Mouse (Mus musculus): ENCODE measurements around the gene Garem2.
"Not testable (repeated sequence)": the region's sequence is repeated elsewhere in the genome, so short reads cannot be mapped to it uniquely, and the experiment has no call there.

The Garem2 gene

DNA sequence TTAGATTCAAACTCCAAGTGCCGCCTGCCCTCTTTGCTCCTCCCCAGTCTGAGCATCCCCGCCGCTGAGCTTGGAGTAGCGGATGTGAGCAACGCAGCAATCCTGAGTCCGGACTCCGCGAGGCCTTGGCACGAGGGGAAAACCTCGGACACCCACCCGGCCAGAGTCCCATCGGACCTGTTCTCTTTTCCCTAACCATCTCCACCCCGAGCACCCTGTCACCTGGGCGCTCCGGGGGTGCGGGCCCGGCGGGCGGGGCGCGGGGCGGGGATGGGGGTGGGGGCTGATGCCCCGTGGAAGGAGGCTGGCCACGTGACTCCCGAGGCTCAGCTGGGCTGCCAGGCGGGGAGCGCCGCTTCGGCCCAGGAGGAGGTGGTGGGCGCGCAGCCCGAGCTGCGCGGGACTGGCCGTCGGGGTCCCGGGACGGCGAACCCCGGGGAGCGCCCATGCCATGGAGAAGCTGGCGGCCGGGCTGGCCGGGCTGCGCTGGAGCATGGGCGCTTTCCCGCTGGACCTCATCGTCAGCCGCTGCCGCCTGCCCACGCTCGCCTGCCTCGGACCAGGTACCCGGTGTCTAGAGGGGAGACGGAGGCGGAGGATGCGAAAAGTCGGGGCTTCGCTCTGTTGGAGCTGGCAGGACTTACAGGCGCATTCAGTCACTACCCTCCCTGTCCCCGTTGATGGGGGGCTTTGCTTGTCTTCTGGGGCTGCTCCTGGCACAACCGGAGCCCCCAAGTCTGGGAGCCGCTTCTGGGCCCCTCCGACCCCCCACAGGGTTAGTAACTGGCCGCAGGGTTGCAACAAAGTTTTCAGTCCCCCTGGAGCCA is at the start of gene Garem2:
Garem2 (plus strand) TSS at position 321 of the 827 bp plus-strand sequence.
- DNase-seq (ENCODE audit: low spot score in 2 of 2), result peak in 1 of 2 experiments; percentile 16

DNA sequence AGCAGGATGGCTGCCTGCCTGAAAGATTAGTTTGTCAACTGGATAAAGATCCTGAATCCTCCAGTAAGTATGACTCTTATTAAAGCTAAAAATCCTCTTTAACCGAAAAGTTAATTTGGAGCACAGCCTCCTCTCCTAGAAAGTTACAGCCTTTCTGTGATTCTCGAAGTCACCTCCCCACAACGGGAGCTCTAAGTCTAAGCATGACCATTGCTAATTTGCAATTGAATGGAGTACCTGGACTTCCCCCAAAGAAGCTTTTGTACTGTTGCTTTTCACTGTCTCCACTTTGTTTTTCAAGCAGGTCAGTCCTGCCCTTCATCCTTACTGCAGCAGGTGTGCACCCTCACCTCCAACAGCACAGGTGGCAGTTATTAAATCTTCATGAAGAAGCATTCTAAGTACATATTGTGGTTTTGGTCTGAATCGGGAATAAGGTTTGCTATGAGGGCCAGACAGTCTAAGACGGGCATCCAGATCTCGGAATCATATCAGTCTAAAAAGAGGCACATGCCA is 46.7 kb upstream of the Garem2 start:
- no peak for DNase-seq (ENCODE audit: low spot score in 2 of 2)

DNA sequence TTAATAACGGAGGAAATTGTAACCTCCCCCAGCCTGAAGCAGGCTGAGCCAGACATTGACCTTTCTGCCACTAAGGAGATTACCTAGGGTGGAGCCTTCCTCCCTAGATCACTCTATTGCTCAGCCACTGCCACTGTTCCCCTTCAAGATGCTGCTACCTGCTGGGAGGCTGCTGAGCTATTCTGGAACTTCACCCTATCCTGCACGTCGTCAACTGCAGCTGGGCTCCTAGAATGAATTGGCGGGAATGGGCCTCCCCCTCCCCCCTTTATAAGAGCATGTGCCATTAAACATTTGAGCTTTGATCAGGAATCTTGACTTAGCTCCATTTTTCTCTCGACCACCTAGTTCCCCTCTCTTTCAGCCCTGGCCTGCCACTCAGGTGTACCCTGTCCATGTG is 45.4 kb upstream of the Garem2 start:
- DNase-seq (ENCODE audit: low spot score in 2 of 2), result not testable (repeated sequence)

DNA sequence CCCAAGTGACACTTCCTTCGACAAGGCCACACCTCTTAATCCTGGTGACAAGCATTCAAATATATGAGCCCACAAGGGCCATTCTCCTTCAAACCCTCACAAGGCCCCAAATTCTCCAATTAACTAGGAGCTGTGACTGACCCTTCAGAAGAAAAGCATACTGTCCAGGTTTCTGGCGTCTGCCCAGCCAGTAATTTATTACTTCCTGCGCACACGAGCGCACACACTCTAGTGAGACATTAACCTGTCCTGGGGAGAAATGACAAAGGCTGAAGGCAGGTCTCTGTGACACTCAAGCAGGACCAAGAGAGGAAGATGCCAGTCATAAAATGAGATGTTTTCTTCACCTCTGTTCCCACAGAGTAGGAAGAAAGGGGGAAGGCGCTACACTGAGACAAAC is 37.2 kb upstream of the Garem2 start:
- DNase-seq (ENCODE audit: low spot score in 2 of 2), result no peak

DNA sequence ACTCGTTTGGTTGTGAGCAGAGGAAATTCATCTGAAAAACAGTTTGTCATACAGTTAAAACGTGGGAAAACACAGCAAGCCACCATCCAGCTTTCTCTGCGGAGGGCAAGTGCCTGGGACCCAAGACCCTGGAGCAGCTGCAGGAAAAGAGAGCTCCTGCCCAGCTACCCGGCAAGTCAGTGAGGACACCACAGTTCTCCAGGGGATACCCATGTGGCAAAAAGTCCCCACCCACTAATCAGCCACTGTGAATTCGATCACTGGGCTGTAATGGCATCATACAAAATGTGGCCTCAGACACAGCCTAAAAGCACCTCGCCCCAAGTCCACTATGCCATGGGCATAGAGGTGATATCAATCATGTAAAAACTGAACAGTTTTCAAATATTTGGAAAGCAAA is 33.3 kb upstream of the Garem2 start:
- DNase-seq (ENCODE audit: low spot score in 2 of 2), result no peak

DNA sequence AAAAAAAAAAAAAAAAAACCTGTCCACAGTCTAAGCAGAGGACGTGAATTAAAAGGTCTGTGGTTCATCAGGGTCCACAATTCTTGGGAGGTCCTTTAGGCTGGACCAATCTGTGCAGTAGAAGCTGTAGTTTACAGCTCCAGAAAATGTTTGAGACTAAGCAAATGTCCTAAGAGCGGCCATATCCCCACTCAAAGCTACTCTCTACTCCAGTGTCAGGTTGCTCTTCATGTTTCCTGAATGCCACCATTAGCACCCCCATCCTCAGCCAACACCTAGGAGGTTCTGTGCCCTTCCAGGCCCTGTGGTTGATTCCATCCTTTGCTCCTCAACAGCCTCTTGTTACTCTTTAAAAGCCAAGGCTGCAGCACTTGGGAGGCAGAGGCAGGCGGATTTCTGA is 32.6 kb upstream of the Garem2 start:
- DNase-seq (ENCODE audit: low spot score in 2 of 2), result peak in 1 of 2 experiments; percentile 20

DNA sequence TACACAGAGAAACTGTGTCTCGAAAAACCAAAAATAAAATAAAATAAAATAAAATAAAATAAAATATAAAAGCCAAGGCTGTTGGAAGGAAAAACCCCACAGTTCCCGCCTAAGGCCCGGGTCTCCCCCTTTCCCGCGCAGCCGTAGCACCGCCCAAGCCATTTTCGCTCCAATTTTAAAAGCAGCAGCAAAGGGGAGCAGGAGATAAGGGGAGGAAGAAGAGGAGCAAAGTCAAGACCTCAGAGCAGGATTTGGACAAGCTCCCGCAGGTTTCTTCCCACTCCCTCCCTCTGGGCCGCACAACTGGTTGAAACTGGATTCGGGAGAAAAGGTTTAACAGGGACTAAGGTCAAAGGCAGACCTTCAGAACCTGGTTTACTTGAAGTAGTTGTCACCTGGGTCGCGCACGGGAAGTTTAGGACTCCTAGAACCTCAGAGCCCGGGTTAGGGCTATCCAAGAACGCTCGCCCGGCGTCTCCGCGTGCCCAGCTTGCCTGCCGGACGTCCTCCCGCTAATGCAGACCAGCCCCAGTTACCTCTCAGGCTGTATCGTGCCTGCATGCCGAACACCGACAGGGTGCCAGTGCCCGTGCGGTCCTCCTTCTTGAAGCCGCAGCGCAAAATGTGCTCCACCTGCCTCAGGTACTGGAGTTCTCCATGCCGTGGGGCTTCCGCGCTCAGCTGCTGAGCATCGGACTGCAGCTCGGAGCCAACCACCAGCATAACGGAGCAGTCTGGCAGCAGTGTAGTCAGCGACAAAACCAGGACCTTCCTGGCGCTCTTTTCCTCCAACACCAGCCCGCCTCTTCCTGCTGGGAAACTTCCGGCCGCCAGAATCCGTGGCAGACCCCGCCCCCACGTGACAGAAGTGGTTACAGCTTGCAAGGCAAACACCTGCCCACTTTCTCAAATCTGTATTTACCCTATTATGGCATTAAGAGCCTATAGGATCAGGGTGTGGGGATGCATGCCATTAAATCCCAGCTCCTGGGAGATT is 31.8 kb upstream of the Garem2 start, which contains the start of gene Tyms:
Tyms (minus strand) TSS at position 793 of the 997 bp plus-strand sequence.
- DNase-seq (ENCODE audit: low spot score in 2 of 2), result peak; percentile 64 to 87

DNA sequence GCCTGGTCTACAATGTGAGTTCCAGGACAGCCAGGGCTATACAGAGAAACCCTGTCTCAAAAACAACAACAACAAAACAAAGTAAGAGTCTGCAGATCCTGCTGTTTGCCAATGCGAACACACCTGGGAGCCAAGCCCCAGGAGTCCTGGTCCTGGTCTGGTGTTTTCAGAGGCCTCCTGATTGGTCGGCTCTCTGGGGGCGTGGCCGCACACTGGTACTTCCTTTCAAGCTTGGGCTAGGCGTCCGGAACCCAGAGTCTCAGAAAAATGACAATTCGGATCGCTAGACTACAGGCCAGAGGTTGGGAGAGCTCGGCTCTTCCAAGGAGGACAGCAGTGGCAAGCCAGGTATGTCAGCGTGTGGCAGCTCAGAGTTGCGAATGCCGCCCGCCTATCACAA is 12.3 kb upstream of the Garem2 start:
- no peak for DNase-seq (ENCODE audit: low spot score in 2 of 2)

DNA sequence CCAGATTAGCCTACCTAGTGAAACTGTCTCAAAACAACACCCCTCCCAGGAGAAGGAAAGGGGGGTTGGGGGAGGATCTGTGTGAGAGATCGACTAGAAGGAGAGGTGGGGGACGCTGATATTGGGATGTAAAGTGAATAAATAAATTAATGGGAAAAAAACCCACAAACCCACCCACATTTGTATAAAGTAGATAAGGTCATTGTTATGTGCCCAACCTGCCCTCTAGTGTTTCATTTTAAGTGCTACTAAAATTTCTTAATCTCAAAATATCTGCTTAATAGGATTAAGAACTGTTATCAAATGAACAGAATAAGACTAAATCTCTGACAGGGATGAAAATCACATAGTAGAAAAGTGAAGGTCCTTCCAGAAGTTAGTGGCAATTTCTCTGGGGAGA is 10.6 kb upstream of the Garem2 start:
- DNase-seq (ENCODE audit: low spot score in 2 of 2), result no peak

DNA sequence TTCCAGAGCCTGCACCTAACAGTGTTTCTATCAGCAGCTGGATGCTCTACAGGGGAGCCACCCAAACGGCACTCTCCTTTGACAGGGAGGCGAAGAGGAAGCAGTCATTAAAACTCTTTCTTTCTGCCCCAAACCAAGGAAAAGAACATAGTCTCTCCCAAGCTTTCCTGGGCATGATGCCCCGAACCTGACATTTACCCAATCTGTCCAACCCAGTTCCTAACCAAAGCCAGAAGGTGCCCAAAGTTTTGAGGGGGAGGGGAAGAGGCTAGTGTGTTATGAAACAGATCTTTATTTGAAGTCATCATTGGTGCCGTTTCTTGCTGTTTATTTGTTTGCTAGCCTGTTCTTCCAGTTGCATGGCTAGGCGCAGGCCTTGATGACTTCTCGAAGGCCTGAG is 9.2 kb upstream of the Garem2 start:
- DNase-seq (ENCODE audit: low spot score in 2 of 2), result no peak

DNA sequence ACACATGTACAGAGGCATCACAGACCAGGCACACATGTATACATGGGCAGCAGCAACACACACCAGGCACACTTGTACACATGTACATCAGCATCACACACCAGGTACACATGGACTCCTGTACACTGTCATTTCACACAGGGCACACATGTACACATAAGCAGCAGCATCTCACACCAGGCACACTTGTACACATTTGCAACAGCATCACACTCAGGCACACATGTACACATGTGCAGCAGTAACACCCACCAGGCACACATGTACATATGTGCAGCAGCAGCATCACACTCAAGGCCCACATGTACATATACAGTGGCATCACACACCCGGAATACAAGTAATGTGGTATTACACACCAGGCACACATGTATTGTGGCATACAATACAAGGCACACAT is 6.7 kb upstream of the Garem2 start:
- DNase-seq (ENCODE audit: low spot score in 2 of 2), result no peak

DNA sequence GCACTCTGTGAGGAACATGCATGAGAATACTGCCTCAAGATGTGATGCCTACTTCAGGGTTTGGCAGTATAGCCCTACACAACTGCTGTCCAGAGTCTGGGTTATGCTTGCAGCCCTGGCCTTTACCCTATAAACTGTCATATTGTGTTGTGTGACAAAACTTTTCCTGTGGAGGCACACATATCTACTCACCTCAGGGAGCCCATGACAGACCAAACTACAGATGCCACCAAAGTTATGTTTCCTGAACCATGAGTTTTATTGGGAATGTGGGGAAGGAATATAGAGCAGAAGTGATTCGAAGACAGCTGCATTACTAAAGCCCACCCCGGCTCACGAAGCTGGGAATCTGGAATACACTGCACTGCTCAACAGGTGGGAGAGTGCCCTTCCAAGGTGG is 1.6 kb upstream of the Garem2 start:
- DNase-seq (ENCODE audit: low spot score in 2 of 2), result no peak

DNA sequence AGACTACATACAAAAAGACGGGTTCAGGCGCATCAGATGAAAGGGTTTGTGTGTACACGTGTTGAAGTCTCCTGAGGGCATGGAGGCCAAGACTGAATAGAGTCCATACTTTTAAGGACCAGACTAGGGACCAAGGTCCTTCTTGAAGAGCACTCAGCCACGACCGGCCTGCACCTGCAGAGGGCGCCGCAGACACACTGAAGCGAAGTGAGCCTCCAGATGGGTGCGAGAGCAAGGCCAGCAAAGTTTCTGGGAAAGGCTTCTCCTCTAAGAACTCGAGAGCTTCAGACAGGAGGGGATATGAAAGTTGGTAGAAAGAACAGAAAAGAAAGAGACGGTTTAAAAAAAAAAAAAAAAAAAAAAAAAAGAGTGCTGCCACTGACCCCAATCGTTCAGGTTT is 622 bp upstream of the Garem2 start:
- peak in 1 of 2 experiments; percentile 58 for DNase-seq (ENCODE audit: low spot score in 2 of 2)

DNA sequence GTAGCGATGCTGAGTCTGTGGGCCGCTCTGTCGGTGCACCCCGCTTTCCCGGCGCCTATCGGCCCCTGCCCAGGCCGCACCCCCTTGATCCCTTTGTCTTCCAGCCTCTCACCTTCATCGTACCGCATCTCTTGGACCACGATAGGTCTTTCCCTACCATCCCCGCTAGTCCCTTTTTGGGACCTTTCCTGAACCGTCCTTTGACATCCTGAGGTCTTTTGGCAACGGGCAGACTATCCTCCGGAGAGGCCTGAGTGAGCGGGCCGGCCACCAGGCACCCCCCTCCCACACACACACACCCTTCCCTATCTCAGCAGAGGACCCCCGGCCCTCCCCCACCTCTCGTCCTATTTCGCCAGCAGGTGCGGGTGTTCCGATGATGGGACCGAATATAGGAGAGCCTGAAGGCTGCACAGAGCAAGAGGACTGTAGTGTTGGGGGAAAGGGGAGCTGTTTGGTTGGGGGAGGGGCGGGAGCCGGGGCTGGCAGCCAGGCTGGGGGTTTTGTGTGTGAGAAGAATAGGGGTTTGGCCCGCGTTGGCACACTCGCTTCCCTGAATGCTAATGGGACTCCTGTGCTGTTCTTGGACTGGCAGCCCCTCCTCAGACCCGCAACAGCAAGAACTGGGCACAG is 823 bp downstream of the Garem2 start, which contains the start of gene 3110082J24Rik:
3110082J24Rik (minus strand) TSS at position 419 of the 633 bp plus-strand sequence.
- peak in 1 of 2 experiments; percentile 10 for DNase-seq (ENCODE audit: low spot score in 2 of 2)

DNA sequence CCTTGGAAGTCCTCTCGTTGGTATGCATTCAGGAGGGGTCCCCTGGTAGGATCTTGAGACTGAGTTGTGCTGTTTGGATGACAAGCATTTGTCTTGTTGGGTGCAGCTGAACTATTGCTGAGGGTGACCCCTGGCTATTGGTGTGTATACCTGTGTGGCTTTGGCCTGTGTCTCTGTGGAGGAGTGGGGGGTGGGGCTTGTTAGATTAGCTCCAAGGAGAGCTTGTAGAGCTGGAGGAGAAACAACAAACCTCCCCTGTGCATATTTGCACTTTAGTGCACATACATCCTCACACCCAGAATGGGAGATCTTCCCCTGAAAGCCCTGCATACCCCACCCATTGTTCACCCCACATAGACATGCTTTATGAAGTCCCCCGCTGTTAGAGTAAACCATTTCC is 1.8 kb downstream of the Garem2 start:
- DNase-seq (ENCODE audit: low spot score in 2 of 2), result peak in 1 of 2 experiments; percentile 7

DNA sequence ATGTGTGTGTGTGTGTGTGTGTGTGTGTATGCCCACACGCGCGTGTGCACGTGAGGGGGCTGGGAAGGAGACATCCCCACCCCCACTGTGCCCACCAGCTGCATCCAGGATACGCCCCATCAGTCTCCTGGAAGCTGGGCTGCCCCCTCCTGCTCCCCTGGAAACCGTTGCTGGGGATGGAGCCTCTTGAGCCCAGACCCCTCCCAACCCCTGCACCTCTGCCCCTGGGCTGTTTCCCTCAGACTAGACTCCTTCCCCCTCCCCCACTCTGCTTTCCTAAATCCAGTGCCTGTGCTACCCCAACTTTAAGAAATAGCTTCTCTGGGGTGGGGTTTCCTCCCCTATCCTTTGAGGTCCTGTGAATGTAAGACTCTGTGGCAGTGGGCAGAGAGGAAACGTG is 2.2 kb downstream of the Garem2 start:
- DNase-seq (ENCODE audit: low spot score in 2 of 2), result peak in 1 of 2 experiments; percentile 5

DNA sequence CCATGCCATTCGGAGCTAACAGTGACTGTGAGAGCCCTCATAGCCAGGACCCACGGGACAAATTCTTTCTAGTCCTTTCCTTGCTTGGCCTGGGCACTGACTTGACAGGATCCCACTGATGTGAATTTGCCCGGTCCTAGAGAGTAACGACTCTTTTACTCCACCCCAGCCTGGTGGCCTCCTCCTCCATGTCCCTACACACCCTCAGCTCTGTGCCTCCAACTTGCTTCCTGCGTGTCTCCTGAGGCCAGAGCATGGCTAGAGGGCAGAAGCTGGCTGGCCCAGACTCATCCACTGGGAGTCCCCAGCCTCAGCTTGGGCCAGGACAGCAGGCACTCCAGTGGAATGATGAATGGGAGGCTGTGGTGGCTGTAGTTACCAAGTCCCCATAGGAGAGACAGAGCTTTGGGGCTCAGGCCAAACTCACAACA is 2.7 kb downstream of the Garem2 start:
- no peak for DNase-seq (ENCODE audit: low spot score in 2 of 2)

DNA sequence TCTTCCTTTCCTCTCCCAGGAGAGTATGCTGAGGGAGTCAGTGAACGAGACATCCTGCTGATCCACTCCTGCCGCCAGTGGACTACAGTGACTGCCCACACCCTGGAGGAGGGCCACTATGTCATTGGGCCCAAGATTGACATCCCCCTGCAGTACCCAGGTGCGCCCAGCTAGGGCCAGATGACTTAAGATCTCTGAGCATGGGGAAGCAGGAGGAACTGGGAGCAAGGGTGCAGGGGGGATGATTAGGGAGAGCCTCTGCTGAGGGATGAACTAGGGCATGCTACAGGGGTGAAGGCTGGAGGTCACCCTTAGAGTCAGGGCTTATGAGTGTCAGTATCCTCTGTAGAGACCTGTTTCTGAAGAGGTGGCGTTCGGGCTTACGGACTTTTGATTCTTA is 3.3 kb downstream of the Garem2 start:
- DNase-seq (ENCODE audit: low spot score in 2 of 2), result no peak

DNA sequence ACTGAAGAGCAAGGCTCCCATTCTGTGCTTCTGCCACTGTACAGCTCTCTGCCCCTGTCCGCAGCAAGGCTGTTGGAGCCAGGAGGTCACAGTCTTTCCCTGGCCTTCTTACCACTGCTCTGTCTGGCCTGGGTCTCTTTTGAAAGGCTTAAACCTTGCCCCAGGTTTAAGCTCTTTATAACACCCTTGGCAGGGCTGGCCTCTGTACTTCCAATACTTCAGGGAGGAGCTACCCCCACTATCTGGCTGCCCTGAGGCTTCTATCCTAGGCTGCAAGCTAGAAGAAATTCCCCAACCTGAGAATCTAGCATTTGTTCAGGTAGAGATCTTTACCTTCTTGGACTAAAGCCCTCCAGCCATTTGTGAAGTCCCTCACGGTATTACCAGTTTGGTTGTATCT is 4.9 kb downstream of the Garem2 start:
- no peak for DNase-seq (ENCODE audit: low spot score in 2 of 2)

DNA sequence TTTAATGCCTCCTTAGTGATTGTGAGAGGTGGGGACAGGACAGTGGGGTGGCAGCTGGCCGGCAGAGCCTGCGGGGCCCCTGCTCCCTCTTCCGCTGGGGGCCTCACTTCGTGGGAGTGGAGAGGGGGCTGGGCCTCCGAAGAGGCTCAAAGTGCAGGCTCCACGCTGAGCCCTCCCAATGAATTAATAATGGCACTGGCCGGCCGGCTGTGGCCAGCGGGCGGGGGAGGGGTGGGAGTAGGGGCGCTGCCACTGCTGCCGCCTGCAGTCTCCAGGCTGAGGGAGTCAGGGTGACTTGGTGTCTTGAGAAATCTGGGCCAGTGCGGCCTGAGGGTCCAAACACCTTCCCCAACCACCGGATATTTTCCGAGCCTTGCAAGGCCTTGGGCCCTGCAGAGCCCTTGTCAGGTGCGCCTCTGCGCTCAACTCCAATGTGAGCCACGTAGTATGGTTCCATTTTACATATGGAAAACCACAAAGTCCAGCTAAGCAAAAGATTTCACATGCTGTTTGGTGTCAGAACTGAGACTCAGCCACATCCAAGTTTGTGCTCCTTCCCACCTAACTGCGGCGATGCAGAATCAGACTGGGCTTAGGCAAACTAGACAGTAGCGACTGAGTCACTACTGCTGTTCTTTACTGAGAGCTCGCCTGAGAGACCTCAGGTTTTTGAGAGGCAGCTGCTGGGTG is 5.6 kb downstream of the Garem2 start:
- DNase-seq (ENCODE audit: low spot score in 2 of 2), result no peak

DNA sequence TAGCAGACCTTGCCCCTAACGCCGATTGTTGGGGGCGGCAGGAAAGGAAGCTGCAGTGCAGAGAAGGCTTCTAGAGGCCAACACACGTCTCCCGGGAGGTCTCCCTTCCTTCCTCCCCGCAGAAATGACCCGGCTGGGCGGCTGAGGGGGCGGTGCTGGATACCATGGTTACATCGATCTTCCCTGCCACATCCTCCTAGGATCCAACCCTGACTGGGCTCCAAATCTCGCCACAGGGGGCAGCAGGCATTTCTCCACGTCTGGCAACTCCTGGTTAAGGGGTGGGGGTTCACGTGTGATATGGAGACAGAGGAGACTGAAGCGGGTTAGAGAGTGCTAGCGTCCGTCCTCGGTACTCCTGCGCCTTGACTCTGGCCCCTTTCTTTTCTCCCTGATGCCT is 6.2 kb downstream of the Garem2 start:
- no peak for DNase-seq (ENCODE audit: low spot score in 2 of 2)
